Mouse (Mus musculus) midbrain, embryonic 15.5 days (tissue): ENCODE results near the gene Atg4a-ps. TPM values are rescaled to one million over a fixed set of nuclear protein-coding genes. Genes with fewer than 3 reads are reported as not detected.

Experiments used
- ATAC-seq: fragments of 200-750 bp; cut with Nextera tagmentation; replicated peaks from 2 replicates; pipeline ENCODE4 v1.8.0; 2017; ENCODE audit warnings: moderate TSS enrichment
- H3K27ac ChIP-seq: fragments of 300-500 bp; sonication (generic); 2 replicates; pipeline ENCODE4 v1.5.1; 2015; ENCODE audit warnings: mild to moderate bottlenecking, inconsistent platforms
- H3K27me3 ChIP-seq: fragments of 300-500 bp; sonication (generic); replicated peaks from 2 replicates; pipeline ENCODE4 v1.6.1; 2015; ENCODE audit warnings: inconsistent platforms
- H3K36me3 ChIP-seq: fragments of 300-500 bp; sonication (generic); replicated peaks from 2 replicates; pipeline ENCODE4 v1.6.1; 2015; ENCODE audit warnings: inconsistent platforms
- H3K4me1 ChIP-seq: fragments of 300-500 bp; sonication (generic); 2 replicates; pipeline ENCODE4 v1.6.1; 2015; ENCODE audit warnings: inconsistent platforms
- H3K4me2 ChIP-seq: fragments of 300-500 bp; sonication (generic); 2 replicates; pipeline ENCODE4 v1.6.1; 2015; ENCODE audit warnings: inconsistent platforms, mild to moderate bottlenecking, moderate library complexity
- H3K4me3 ChIP-seq: fragments of 300-500 bp; sonication (generic); 2 replicates; pipeline ENCODE4 v1.5.1; 2015; ENCODE audit warnings: mild to moderate bottlenecking, inconsistent platforms
- H3K9ac ChIP-seq: fragments of 300-500 bp; sonication (generic); 2 replicates; pipeline ENCODE4 v1.6.1; 2015; ENCODE audit warnings: mild to moderate bottlenecking, inconsistent platforms
- H3K9me3 ChIP-seq: fragments of 300-500 bp; sonication (generic); 2 replicates; pipeline ENCODE4 v1.6.1; 2016; ENCODE audit warnings: inconsistent platforms
- WGBS: fragments of 180-500 bp; shearing (Covaris S2); methylation state at CpG from one replicate; pipeline ENCODE4 v1.1.7; 2015; ENCODE audit warnings: mixed read lengths; 5-methylcytosine and 5-hydroxymethylcytosine counted together
- polyA plus RNA-seq: library from polyadenylated mRNA; unstranded; fragments of >200 nt; fragmentation: Nextera tagmentation; extraction: Ambion mirVana; gene quantifications from 2 replicates; pipeline ENCODE4 v1.2.1, GENCODE M21; 2015

Gene Atg4a-ps
- polyA plus RNA-seq, 1 experiment from 2014 or later, result not detected

- H3K4me2 ChIP-seq, result no peak overlapping the region
- no peaks in the 10 kb centered on the region for H3K27me3 ChIP-seq
- H3K36me3 ChIP-seq, result no peaks in the 10 kb centered on the region
- H3K9me3 ChIP-seq, result no peaks in the 10 kb centered on the region
- no peak overlapping the region for H3K9ac ChIP-seq
- no peak overlapping the region for H3K4me3 ChIP-seq
- H3K4me1 ChIP-seq, result no peaks in the 10 kb centered on the region
- ATAC-seq, result no peak
- WGBS, result 57% methylated on average over 5 of the region's 5 CpGs
- no peak overlapping the region for H3K27ac ChIP-seq
Measured at GRCm38 (mm10) chr3:103624591-103625051, 21.2 kb downstream of the Atg4a-ps start.

- no peak overlapping the region for H3K9ac ChIP-seq
- no peaks in the 10 kb centered on the region for H3K27me3 ChIP-seq
- no peak overlapping the region for H3K4me3 ChIP-seq
- H3K4me2 ChIP-seq, result no peak overlapping the region
- no peak for ATAC-seq
- H3K4me1 ChIP-seq, result no peaks in the 10 kb centered on the region
- 84% methylated on average over 10 of the region's 10 CpGs for WGBS
- no peaks in the 10 kb centered on the region for H3K36me3 ChIP-seq
- H3K27ac ChIP-seq, result no peak overlapping the region
- no peaks in the 10 kb centered on the region for H3K9me3 ChIP-seq
Measured at GRCm38 (mm10) chr3:103623893-103624470, 21.9 kb downstream of the Atg4a-ps start.

- no peak overlapping the region for H3K4me2 ChIP-seq
- no peaks in the 10 kb centered on the region for H3K9me3 ChIP-seq
- no peak overlapping the region for H3K27ac ChIP-seq
- no peak for ATAC-seq
- H3K36me3 ChIP-seq, result no peaks in the 10 kb centered on the region
- no peak overlapping the region for H3K9ac ChIP-seq
- H3K27me3 ChIP-seq, result no peaks in the 10 kb centered on the region
- 83% methylated on average over 11 of the region's 11 CpGs for WGBS
- no peaks in the 10 kb centered on the region for H3K4me1 ChIP-seq
- no peak overlapping the region for H3K4me3 ChIP-seq
Measured at GRCm38 (mm10) chr3:103620101-103620500, 25.8 kb downstream of the Atg4a-ps start.

GRCm38 (mm10) chr3:103616981-103617380, 28.9 kb downstream of the Atg4a-ps start:
- Histone ChIP-seq H3K9me3 (no peaks in the 10 kb centered on the region), H3K4me3 (no peak overlapping the region), H3K27ac (no peak overlapping the region), H3K4me1 (no peaks in the 10 kb centered on the region), H3K4me2 (no peak overlapping the region), H3K27me3 (no peaks in the 10 kb centered on the region), H3K36me3 (no peaks in the 10 kb centered on the region), H3K9ac (no peak overlapping the region)
- ATAC-seq, result no peak
- WGBS, result 54% methylated on average over 6 of the region's 6 CpGs

DNA sequence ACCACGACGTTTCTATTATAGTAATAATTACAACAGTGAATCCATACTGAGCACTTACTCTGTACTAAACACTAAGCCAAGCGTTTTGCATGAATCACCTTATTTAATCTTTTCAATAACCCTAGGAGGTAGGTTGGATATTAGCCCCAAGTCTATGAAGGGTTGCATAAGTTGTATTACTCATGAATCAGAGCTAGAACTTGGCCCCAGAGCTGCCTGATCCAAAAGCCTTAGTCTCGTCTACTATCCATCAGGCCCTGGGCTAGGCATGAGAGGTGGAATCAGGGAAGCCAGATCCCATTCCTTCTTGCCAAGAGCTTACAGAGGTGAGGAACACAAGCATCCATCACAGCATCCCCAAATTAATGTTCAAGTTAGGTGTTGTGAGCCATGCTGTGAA, 30.2 kb downstream of the Atg4a-ps start:
- 82% methylated on average over 4 of the region's 4 CpGs for WGBS
- Histone ChIP-seq H3K9me3 (no peaks in the 10 kb centered on the region), H3K4me2 (no peak overlapping the region), H3K9ac (no peak overlapping the region), H3K27me3 (no peaks in the 10 kb centered on the region), H3K27ac (no peak overlapping the region), H3K4me3 (no peak overlapping the region), H3K4me1 (no peaks in the 10 kb centered on the region), H3K36me3 (no peaks in the 10 kb centered on the region)
- ATAC-seq, result no peak

DNA sequence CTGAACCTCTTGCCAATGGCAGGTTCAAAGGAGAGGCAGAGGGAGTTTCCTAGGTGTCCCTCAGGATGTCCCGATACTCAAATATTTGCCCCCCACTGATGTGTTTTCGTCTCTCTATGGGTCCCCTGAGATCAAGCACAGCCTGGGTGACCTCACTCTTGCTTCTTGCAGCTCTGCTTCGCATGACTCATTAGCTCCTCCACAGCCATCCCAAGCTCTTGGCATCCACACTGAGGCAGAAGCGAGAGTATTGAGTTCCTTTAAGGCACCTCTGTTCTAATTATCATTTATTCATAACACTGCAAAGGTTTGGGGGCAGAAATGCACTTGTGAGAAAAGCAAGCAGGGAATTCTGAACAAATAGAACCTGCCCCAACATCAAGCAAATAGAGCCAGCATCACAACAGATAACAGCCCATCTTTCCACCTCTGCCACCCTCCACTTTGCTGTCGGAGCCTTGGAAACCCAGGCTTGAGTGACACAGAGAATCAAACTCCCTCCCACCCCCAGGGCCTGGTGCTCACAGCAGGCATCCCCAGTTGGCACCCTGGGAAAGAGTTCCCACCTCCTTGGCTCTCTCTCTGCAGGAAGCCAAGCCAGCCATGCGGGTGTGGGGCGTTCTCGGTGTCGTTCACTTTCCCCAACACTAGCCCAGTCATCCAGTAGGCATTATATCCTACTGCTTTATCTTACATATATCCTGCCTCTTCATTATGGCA, 33.1 kb downstream of the Atg4a-ps start:
- 69% methylated on average over 9 of the region's 9 CpGs for WGBS
- no peak overlapping the region for H3K4me3 ChIP-seq

DNA sequence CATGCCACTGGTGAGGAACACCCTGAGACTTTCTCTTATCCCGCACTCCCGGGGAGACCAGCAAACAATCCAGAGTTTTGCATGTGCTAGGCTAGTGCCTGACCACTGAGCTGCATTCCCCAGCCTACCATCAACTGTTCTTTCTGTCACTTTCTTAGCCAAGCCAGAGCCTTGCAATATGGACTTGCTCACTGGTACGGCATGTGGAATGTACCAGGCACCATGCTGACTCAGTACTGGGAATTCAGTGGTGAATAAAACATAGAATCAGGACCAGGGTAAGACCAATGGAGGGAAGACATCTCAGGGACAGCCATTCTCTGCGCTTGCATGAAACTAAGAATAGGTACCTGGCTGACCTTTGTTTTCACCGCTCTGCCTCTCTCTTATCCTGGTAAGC, 35.6 kb downstream of the Atg4a-ps start:
- H3K9ac ChIP-seq, result no peak overlapping the region
- H3K4me2 ChIP-seq, result no peak overlapping the region
- ATAC-seq, result no peak
- H3K4me3 ChIP-seq, result no peak overlapping the region
- 92% methylated on average over 5 of the region's 5 CpGs for WGBS
- no peaks in the 10 kb centered on the region for H3K36me3 ChIP-seq
- H3K27ac ChIP-seq, result no peak overlapping the region
- peaks cover 4% of the 10 kb centered on the region; the same call in 1 of the 2 replicates for H3K4me1 ChIP-seq
- no peaks in the 10 kb centered on the region for H3K9me3 ChIP-seq
- no peaks in the 10 kb centered on the region for H3K27me3 ChIP-seq

More for the DNA sequence above, 33.1 kb downstream of the Atg4a-ps start:
- ATAC-seq, result no peak
- no peaks in the 10 kb centered on the region for H3K27me3 ChIP-seq
- H3K9me3 ChIP-seq, result no peaks in the 10 kb centered on the region
- H3K9ac ChIP-seq, result no peak overlapping the region
- no peak overlapping the region for H3K27ac ChIP-seq
- no peak overlapping the region for H3K4me2 ChIP-seq
- no peaks in the 10 kb centered on the region for H3K36me3 ChIP-seq
- peaks cover 4% of the 10 kb centered on the region; the same call in 1 of the 2 replicates for H3K4me1 ChIP-seq

GRCm38 (mm10) chr3:103606660-103607595, 38.9 kb downstream of the Atg4a-ps start:
- ATAC-seq, result no peak
- WGBS, result 82% methylated on average over 13 of the region's 13 CpGs
- no peaks in the 10 kb centered on the region for H3K27me3 ChIP-seq
- no peak overlapping the region for H3K27ac ChIP-seq
- H3K9me3 ChIP-seq, result no peaks in the 10 kb centered on the region
- no peak overlapping the region for H3K9ac ChIP-seq
- H3K4me3 ChIP-seq, result no peak overlapping the region
- no peak overlapping the region for H3K4me2 ChIP-seq
- H3K4me1 ChIP-seq, result peaks cover 4% of the 10 kb centered on the region; the same call in 1 of the 2 replicates
- no peaks in the 10 kb centered on the region for H3K36me3 ChIP-seq

DNA sequence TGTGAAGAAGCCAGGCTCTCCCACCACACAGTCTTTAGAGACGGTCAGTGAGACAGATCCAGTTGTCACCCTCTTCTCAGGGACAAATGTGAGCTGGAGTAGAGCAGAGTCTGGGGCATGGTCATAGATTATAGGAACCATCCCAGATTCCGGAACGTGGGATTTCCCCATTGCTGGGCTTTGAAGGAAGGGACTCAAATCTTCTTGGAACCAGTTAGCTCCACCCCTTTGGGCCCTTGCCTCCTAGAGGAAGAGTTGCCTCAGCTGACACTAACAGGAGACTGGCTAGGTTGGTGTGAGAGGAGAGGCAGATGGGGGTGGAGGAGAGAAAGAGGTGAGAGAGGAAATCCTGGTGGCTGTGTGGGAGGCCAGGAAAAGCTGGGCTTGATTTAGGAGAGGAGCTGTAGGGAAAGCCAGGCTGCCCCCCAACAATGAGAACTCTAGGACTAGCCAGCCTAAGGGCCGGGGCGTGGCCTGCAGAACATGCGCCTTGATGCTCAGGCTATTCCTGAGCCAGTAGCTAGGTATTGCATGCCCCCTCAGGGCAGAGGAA, 39.7 kb downstream of the Atg4a-ps start:
- no peaks in the 10 kb centered on the region for H3K9me3 ChIP-seq
- H3K4me3 ChIP-seq, result no peak overlapping the region
- H3K36me3 ChIP-seq, result no peaks in the 10 kb centered on the region
- no peak for ATAC-seq
- no peak overlapping the region for H3K4me2 ChIP-seq
- H3K27me3 ChIP-seq, result no peaks in the 10 kb centered on the region
- 90% methylated on average over 6 of the region's 6 CpGs for WGBS
- no peak overlapping the region for H3K27ac ChIP-seq
- peaks cover 6% of the 10 kb centered on the region; the same call in 1 of the 2 replicates for H3K4me1 ChIP-seq
- no peak overlapping the region for H3K9ac ChIP-seq

DNA sequence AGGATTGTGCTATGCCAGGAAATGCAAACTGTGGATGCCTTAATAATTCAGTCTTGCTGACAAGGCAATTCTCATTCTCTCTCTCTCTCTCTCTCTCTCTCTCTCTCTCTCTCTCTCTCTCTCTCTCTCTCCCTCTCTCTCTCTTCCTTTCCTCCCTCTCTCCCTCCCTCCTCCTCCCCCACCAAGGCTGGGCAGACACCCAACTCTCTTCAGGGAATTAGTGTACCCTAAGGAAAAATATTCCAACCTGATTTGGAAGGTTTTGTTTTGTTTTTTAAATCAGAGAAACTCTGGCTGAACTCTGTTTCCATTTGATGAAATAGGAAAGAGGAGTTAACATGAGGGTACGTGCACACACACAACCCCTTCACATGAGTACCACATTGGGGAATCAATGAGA, 44.3 kb downstream of the Atg4a-ps start:
- H3K4me1 ChIP-seq, result peaks cover 4% of the 10 kb centered on the region; the same call in 1 of the 2 replicates
- H3K27me3 ChIP-seq, result no peaks in the 10 kb centered on the region
- H3K4me2 ChIP-seq, result no peak overlapping the region
- H3K9me3 ChIP-seq, result no peaks in the 10 kb centered on the region
- ATAC-seq, result no peak
- 74% methylated on average over 1 of the region's 1 CpGs for WGBS
- H3K36me3 ChIP-seq, result no peaks in the 10 kb centered on the region
- no peak overlapping the region for H3K27ac ChIP-seq
- H3K4me3 ChIP-seq, result no peak overlapping the region
- H3K9ac ChIP-seq, result no peak overlapping the region

- no peak overlapping the region for H3K4me2 ChIP-seq
- no peaks in the 10 kb centered on the region for H3K27me3 ChIP-seq
- no peak for ATAC-seq
- H3K9ac ChIP-seq, result no peak overlapping the region
- no peaks in the 10 kb centered on the region for H3K36me3 ChIP-seq
- no peak overlapping the region for H3K27ac ChIP-seq
- no peak overlapping the region for H3K4me3 ChIP-seq
- H3K4me1 ChIP-seq, result peaks cover 4% of the 10 kb centered on the region; the same call in 1 of the 2 replicates
- 43% methylated on average over 7 of the region's 7 CpGs for WGBS
- no peaks in the 10 kb centered on the region for H3K9me3 ChIP-seq
Measured at GRCm38 (mm10) chr3:103601011-103601410, 44.9 kb downstream of the Atg4a-ps start.

DNA sequence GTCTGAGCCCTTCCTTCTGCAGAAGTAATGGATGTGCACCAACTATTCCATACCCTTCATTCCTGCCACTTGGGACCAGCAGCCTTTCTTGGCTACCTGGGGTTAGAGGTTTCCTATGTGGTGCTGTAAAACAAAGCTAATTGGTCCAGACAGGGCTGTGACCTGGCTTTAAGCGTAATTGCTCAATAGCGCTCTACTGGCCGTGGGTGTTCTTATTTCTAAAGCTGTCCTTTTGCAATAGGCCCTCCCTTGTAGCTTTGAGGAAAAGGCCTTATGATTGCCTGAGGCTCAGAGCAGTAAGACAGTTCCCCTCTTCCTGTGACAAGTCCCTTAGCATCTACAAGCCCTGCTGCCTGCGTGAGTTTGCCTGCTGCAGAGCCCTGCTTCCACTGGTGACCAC, 48.3 kb downstream of the Atg4a-ps start:
- Histone ChIP-seq H3K9ac (no peak overlapping the region), H3K27ac (no peak overlapping the region), H3K36me3 (no peaks in the 10 kb centered on the region), H3K9me3 (no peaks in the 10 kb centered on the region), H3K4me2 (no peak overlapping the region), H3K4me1 (peaks cover 4% of the 10 kb centered on the region; the same call in 1 of the 2 replicates), H3K27me3 (no peaks in the 10 kb centered on the region), H3K4me3 (no peak overlapping the region)
- 77% methylated on average over 4 of the region's 4 CpGs for WGBS
- ATAC-seq, result no peak
